Mouse (Mus musculus): ENCODE data around the gene Abr. TPM values are rescaled to one million over a fixed set of nuclear protein-coding genes. Genes with fewer than 3 reads are reported as not detected.

Abr gene
- polyA plus RNA-seq, 2 experiments, result 39.7 to 67.5 TPM

DNA sequence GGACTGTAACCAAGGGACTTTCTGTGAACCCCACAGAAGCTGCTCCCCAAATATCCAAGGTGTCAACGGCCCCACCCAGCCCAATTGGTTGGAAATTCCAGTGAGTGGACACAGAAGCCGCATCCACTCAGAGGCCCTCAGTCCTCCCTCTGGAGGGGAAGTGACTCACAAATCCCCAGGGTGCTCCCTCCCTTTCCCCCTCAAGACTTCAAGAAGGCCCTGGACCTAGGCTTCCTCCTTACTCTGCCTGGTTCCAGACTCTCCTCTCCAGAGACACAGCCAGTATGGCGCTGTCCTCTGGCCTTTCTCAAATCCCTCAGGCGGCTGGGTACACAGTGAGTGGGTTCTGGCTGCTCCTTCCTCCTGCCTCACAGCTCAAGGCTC, 124.4 kb downstream of the Abr start:
- Histone ChIP-seq H3K9me3 (ENCODE audit: control insufficient read depth, low read length) (no peaks in the 10 kb centered on the region), H3K4me3 (replicated peaks; ENCODE audit: low read length) (no peak overlapping the region), H3K27ac (replicated peaks; ENCODE audit: low read depth, low read length) (no peak overlapping the region), H3K4me1 (ENCODE audit: control insufficient read depth, insufficient read depth, low read length) (peaks cover 42% of the 10 kb centered on the region), H3K36me3 (ENCODE audit: control insufficient read depth, insufficient read depth, low read length) (no peaks in the 10 kb centered on the region), H3K4me2 (replicated peaks; ENCODE audit: low read depth, low read length, severe bottlenecking) (no peak overlapping the region), H3K9ac (ENCODE audit: low read depth, low read length, severe bottlenecking) (no peak overlapping the region), H3K27me3 (ENCODE audit: control insufficient read depth, insufficient read depth, low read length) (no peaks in the 10 kb centered on the region)
- WGBS, result 85% methylated on average over 3 of the region's 4 CpGs
- no peak for TF ChIP-seq POLR2A (IDR thresholded peaks at IDR 0.05; ENCODE audit: borderline replicate concordance, extremely low read depth, insufficient read depth, insufficient read length)
- no peak for ATAC-seq (ENCODE audit: low FRiP score, low read depth)
- no peak for DNase-seq (ENCODE audit: low spot score)

DNA sequence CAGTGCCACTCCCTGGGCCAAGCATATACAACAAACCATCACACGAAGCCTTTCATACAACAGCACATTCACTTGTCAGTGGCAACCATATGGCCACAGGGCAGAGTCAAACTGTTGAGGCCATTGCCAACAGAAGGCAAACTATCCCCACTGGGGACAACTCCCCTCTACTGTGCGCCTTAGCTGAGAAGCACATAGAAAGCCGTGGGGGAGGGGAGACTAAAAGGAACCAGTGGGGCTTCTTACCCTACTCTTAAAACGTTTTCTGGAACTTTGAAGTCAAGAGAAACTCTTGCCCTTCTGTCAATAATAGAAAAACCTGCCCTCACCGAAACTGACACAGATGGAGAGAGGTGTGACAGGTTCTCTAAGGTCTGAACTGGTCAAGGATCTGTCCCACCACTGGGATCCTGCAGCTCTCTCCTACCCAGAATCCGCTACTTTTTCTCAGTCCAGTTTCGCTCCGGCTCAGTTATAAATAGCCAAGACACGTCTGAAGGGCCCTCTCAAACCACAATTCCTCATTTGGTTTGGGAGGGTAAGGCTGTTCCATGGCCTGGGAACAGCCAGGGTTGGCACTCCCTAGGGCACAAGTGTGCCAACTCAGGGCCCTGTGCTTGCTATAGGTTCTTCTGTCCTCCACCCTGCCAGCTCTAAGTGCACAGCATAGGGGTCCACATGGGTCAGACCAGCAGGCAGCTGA, 124.9 kb downstream of the Abr start:
- 76% methylated on average over 9 of the region's 9 CpGs for WGBS
- ATAC-seq (ENCODE audit: low FRiP score, low read depth), result no peak
- no peak for TF ChIP-seq POLR2A (IDR thresholded peaks at IDR 0.05; ENCODE audit: borderline replicate concordance, extremely low read depth, insufficient read depth, insufficient read length)

DNA sequence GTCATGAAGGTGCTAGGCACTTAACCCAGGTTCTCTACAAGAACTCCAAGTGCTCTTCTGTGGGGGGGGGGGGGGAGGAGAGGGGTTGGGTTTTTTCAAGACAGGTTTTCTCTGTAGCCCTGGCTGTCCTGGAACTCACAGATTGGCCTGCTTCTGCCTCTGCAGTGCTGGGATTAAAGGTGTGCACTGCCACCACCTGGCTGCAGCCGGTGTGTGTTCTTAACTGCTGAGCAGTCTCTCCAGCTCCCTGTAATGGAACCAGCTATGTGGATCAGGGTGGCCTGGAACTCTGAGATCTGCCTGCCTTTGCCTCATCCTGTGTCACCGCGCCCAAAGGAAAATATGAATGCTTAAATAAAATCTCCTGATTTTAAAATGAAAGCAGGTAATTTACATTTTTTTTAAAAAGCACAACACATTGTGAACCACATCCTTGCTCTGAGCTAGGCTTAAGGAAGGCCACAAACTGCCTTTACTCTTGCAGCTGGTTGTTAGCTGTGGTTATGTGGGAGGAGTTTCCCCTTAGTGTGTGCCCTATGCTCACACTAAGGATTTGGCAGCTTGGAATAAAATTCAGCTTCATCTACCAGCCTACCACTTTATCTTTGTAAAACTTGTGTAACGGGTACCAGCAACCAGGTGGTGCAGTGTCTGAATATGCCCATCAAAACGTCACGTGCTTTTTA, 125.9 kb downstream of the Abr start:
- 40% methylated on average over 6 of the region's 6 CpGs for WGBS
- Histone ChIP-seq H3K4me1 (ENCODE audit: control insufficient read depth, insufficient read depth, low read length) (peaks cover 57% of the 10 kb centered on the region), H3K27me3 (ENCODE audit: control insufficient read depth, insufficient read depth, low read length) (no peaks in the 10 kb centered on the region), H3K9me3 (ENCODE audit: control insufficient read depth, low read length) (no peaks in the 10 kb centered on the region), H3K9ac (ENCODE audit: low read depth, low read length, severe bottlenecking) (no peak overlapping the region), H3K4me2 (replicated peaks; ENCODE audit: low read depth, low read length, severe bottlenecking) (peak overlapping the region; percentile 80; the same call in 1 of the 2 replicates), H3K36me3 (ENCODE audit: control insufficient read depth, insufficient read depth, low read length) (no peaks in the 10 kb centered on the region), H3K27ac (replicated peaks; ENCODE audit: low read depth, low read length) (no peak overlapping the region), H3K4me3 (replicated peaks; ENCODE audit: low read length) (no peak overlapping the region)
- ATAC-seq (ENCODE audit: low FRiP score, low read depth) (no peak), DNase-seq (ENCODE audit: low spot score) (peak; percentile 63)
- no peak for TF ChIP-seq POLR2A (IDR thresholded peaks at IDR 0.05; ENCODE audit: borderline replicate concordance, extremely low read depth, insufficient read depth, insufficient read length)

More for the DNA sequence above, 124.9 kb downstream of the Abr start:
- H3K4me1 ChIP-seq (ENCODE audit: control insufficient read depth, insufficient read depth, low read length), result peaks cover 47% of the 10 kb centered on the region
- H3K9ac ChIP-seq (ENCODE audit: low read depth, low read length, severe bottlenecking), result no peak overlapping the region
- H3K4me3 ChIP-seq (replicated peaks; ENCODE audit: low read length), result no peak overlapping the region
- no peaks in the 10 kb centered on the region for H3K36me3 ChIP-seq (ENCODE audit: control insufficient read depth, insufficient read depth, low read length)
- DNase-seq (ENCODE audit: low spot score), result no peak
- H3K4me2 ChIP-seq (replicated peaks; ENCODE audit: low read depth, low read length, severe bottlenecking), result no peak overlapping the region
- no peaks in the 10 kb centered on the region for H3K27me3 ChIP-seq (ENCODE audit: control insufficient read depth, insufficient read depth, low read length)
- H3K27ac ChIP-seq (replicated peaks; ENCODE audit: low read depth, low read length), result no peak overlapping the region
- no peaks in the 10 kb centered on the region for H3K9me3 ChIP-seq (ENCODE audit: control insufficient read depth, low read length)

DNA sequence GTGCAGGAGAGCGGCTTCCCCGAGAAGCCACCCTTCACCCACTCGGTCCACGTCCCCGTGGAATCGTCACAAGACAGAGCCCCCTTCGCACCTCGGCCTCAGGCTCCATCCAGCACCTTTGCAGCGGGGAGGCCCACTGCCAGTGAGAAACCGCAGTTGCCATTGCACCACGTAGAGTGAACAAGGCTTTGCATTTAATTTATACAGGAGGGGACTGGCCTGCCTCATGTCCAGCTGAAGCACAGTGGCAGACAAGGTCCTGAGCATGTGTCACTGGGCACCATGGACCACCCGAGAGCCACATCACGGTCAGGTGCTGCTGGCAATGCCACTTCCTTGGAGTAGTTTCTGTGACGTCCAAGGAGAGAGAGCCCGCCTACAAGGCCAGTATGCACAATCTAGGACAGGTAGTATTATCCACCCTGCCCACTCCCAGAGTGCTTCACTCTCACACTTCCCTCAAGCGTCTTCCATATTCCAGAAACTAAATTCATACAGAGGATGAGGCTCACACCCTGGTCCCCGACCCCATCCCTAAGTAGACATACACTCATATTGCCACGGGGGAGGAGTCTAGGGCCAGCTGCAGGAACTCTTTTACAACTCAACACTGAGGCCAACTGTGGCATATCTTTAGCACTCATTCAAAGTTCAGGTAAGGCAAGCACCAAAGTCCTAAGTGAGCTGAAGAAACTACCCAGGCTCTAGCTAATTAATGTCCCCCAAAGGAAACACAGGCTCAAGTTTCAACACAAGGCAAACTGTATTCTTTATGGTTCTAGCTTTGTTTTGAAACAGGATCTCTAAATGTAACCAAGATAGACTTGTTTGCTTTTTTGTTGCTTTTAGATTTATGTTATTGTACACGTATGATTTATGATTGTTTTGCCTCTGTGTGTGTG, 126.7 kb downstream of the Abr start:
- Histone ChIP-seq H3K27ac (replicated peaks; ENCODE audit: low read depth, low read length) (peak overlapping the region; percentile 99), H3K9ac (ENCODE audit: low read depth, low read length, severe bottlenecking) (peak overlapping the region; percentile 89), H3K9me3 (ENCODE audit: control insufficient read depth, low read length) (no peaks in the 10 kb centered on the region), H3K4me3 (replicated peaks; ENCODE audit: low read length) (peak overlapping the region; percentile 61), H3K36me3 (ENCODE audit: control insufficient read depth, insufficient read depth, low read length) (no peaks in the 10 kb centered on the region), H3K4me1 (ENCODE audit: control insufficient read depth, insufficient read depth, low read length) (peaks cover 63% of the 10 kb centered on the region), H3K27me3 (ENCODE audit: control insufficient read depth, insufficient read depth, low read length) (no peaks in the 10 kb centered on the region), H3K4me2 (replicated peaks; ENCODE audit: low read depth, low read length, severe bottlenecking) (peak overlapping the region; percentile 80)
- no peak for ATAC-seq (ENCODE audit: low FRiP score, low read depth)
- WGBS, result 9% methylated on average over 17 of the region's 19 CpGs
- no peak for TF ChIP-seq POLR2A (IDR thresholded peaks at IDR 0.05; ENCODE audit: borderline replicate concordance, extremely low read depth, insufficient read depth, insufficient read length)
- no peak for DNase-seq (ENCODE audit: low spot score)

Data from limb, embryonic 14.5 days (tissue).